In the genomic region with DNA sequence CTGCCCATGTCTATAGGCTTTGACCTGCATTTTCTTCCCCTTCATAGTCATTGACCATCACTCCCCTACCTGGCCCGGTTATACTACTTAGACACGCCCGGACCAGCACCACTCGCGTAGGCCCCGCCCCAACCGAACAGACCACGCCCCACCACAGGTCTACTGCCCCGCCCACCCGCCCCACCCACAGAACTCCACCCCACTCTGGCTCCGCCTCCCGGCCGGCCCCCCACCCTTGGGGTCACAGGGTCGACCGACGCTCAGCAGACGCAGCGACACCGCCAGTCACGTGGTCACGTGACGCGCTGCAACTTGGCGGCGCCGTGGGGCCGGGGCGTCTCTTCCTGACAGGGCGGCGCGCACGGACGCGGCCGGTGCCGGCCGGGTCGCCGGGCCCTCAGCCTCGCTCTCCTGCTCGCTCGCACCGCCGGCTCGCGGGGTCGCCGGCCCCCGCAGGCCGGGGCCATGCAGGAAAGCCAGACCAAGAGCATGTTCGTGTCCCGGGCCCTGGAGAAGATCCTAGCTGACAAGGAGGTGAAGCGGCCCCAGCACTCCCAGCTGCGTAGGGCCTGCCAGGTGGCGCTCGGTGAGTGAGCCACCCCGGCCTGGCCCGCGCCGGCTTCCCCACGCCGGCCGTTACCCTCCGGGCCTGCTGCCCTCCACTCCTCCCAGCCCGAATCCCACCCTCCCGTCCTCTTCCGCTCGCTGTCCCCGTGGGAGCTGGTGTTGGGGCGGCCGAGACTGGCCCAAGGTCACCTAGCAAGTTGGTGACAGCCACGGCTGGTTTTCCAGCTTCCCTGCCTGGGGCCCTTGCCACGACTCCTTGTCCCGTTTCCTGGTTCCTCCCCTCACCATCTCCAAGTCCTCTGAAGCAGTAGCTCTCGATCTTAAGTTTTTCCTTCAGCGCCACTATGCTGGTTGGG, we compare ENCODE assay signal across 8 mouse cellular contexts. TPM values are rescaled to one million over a fixed set of nuclear protein-coding genes. Genes with fewer than 3 reads are reported as not detected.
A peak's percentile ranks its signal among the peaks of the same experiment; 100 is the strongest.
DNase-seq lines count a peak whose midpoint lies in the region; ATAC-seq and TF ChIP-seq lines count a peak whose summit lies in the region.

Gene Arfgef2 (plus strand): TSS at position 339 of the 923 bp plus-strand sequence.

- WGBS in hindbrain, embryonic 10.5 days: under 1% methylated on average over 76 of the region's 76 CpGs
- under 1% methylated on average over 66 of the region's 76 CpGs for WGBS in lung, embryonic 16.5 days
- WGBS in thymus, adult 2 months: 0% methylated on average over 74 of the region's 76 CpGs

- H3K9me3 ChIP-seq in hindbrain, embryonic 10.5 days: no peaks in the 10 kb centered on the region
- no peaks in the 10 kb centered on the region for H3K9me3 ChIP-seq in lung, embryonic 16.5 days (ENCODE audit: control insufficient read depth, low read length)

- 0 out of 2 replicates have a peak, but pooled peaks have one; percentile 24 for TF ChIP-seq CTCF in thymus, adult 2 months (IDR thresholded peaks at IDR 0.05; ENCODE audit: borderline replicate concordance, control insufficient read depth, extremely low read depth, insufficient read depth, low read length, poor library complexity)

- peak within 1 kb of the TSS; percentile 88 for H3K27ac ChIP-seq in hindbrain, embryonic 10.5 days
- H3K27ac ChIP-seq in lung, embryonic 16.5 days (ENCODE audit: low read length): peak within 1 kb of the TSS; percentile 80
- H3K27ac ChIP-seq in thymus, adult 2 months (ENCODE audit: control insufficient read depth, insufficient read depth, low read length): no peak within 1 kb of the TSS

- peak; percentile 93 for ATAC-seq in lung, embryonic 16.5 days (ENCODE audit: low read depth)

- peak within 1 kb of the TSS; percentile 94 for H3K4me2 ChIP-seq in lung, embryonic 16.5 days (ENCODE audit: low read depth, low read length)

- H3K9ac ChIP-seq in lung, embryonic 16.5 days (ENCODE audit: low read length): peak within 1 kb of the TSS; percentile 90

- peak; percentile 86 for TF ChIP-seq POLR2A in thymus, adult 2 months (IDR thresholded peaks at IDR 0.05; ENCODE audit: control insufficient read depth, extremely low read depth, insufficient read depth, low read length, poor library complexity)

- no peaks in the 10 kb centered on the region for H3K36me3 ChIP-seq in hindbrain, embryonic 10.5 days
- no peaks in the 10 kb centered on the region for H3K36me3 ChIP-seq in lung, embryonic 16.5 days (ENCODE audit: control insufficient read depth, insufficient read depth, low read length)
- no peaks in the 10 kb centered on the region for H3K36me3 ChIP-seq in thymus, adult 2 months (ENCODE audit: control insufficient read depth, insufficient read depth, low read length)

- peaks cover 4% of the 10 kb centered on the region; the same call in 1 of the 2 replicates for H3K27me3 ChIP-seq in hindbrain, embryonic 10.5 days (ENCODE audit: insufficient read depth, poor library complexity, severe bottlenecking)
- H3K27me3 ChIP-seq in lung, embryonic 16.5 days (ENCODE audit: control insufficient read depth, insufficient read depth, low read depth, low read length): no peaks in the 10 kb centered on the region
- H3K27me3 ChIP-seq in thymus, adult 2 months (ENCODE audit: control insufficient read depth, insufficient read depth, low read length): no peaks in the 10 kb centered on the region

- peak within 1 kb of the TSS; percentile 88 for H3K4me3 ChIP-seq in hindbrain, embryonic 10.5 days
- H3K4me3 ChIP-seq in lung, embryonic 16.5 days (ENCODE audit: low read length): peak within 1 kb of the TSS; percentile 86
- peak within 1 kb of the TSS; percentile 88 for H3K4me3 ChIP-seq in thymus, adult 2 months (ENCODE audit: control insufficient read depth, insufficient read depth, low read length)

- DNase-seq in Muller cell, postnatal 12 days (ENCODE audit: inconsistent ontology term): peak; percentile 93
- DNase-seq in cerebellum, adult 9-11 months: peak; percentile 92
- DNase-seq in frontal cortex, adult 2 months (ENCODE audit: extremely low spot score in 1 of 2, low spot score in 1 of 2): peak in 1 of 2 experiments; percentile 88
- peak; percentile 88 for DNase-seq in hindbrain, embryonic 10.5 days (ENCODE audit: low spot score)
- peak; percentile 91 for DNase-seq in layer of hippocampus, adult 9-11 months
- DNase-seq in ovary, adult 18-20 months (ENCODE audit: low spot score): peak; percentile 82
- DNase-seq in thymus, adult 2 months: peak; percentile 91

- peaks cover 18% of the 10 kb centered on the region for H3K4me1 ChIP-seq in hindbrain, embryonic 10.5 days (replicated peaks)
- peaks cover 9% of the 10 kb centered on the region for H3K4me1 ChIP-seq in lung, embryonic 16.5 days (replicated peaks; ENCODE audit: control insufficient read depth, insufficient read depth, low read length)
- peaks cover 7% of the 10 kb centered on the region for H3K4me1 ChIP-seq in thymus, adult 2 months (replicated peaks; ENCODE audit: control insufficient read depth, insufficient read depth, low read length)

RNA-seq across cellular contexts. Expression of gene Arfgef2, which starts in this region (rescaled TPM):
- polyA plus RNA-seq in frontal cortex, adult 2 months (2012; rRNA removed): 22.6 and 25.8 TPM in 2 replicates
- polyA plus RNA-seq in hindbrain, embryonic 10.5 days (2016; fragmentation: Nextera tagmentation; extraction: Ambion mirVana): 4.9 and 5.2 TPM in 2 replicates
- polyA plus RNA-seq in lung, embryonic 16.5 days (2015; fragmentation: Nextera tagmentation; extraction: Ambion mirVana): 5.8 and 6.1 TPM in 2 replicates
- 18.7 and 20.0 TPM in 2 replicates for polyA plus RNA-seq in thymus, adult 2 months (2012; rRNA removed)
